16 mouse cellular contexts compared by ENCODE assay signal in genomic region chr4:31879192-31879585, GRCm38 (mm10).
DNase-seq lines count a peak whose midpoint lies in the region; ATAC-seq lines count a peak whose summit lies in the region.
"Had no signal": no experiment of that assay in that cellular context is flagged by ENCODE, and none has a peak within 500 bp of the region (broad histone marks: within the 10 kb centered on the region; RNA-seq: fewer than 3 reads in every experiment).

No protein-coding gene starts in this region.

- no peaks in the 10 kb centered on the region for H3K36me3 ChIP-seq in hindbrain, embryonic 14.5 days (replicated peaks; ENCODE audit: control insufficient read depth, insufficient read depth)
- no peaks in the 10 kb centered on the region for H3K36me3 ChIP-seq in hindbrain, embryonic 12.5 days
- no peaks in the 10 kb centered on the region for H3K36me3 ChIP-seq in forebrain, embryonic 15.5 days
- H3K36me3 ChIP-seq: embryonic facial prominence, embryonic 15.5 days; G1E; liver, embryonic 12.5 days had no signal

- H3K9ac ChIP-seq in hindbrain, embryonic 14.5 days, result no peak overlapping the region
- H3K9ac ChIP-seq in hindbrain, embryonic 12.5 days, result no peak overlapping the region
- no peak overlapping the region for H3K9ac ChIP-seq in forebrain, embryonic 15.5 days (replicated peaks)
- H3K9ac ChIP-seq: embryonic facial prominence, embryonic 15.5 days; liver, embryonic 12.5 days had no signal

- no peak for DNase-seq in frontal cortex, postnatal 10 days (ENCODE audit: low spot score in 2 of 2)
- no peak for DNase-seq in hindbrain, embryonic 14.5 days (ENCODE audit: low spot score)
- DNase-seq in A20 (ENCODE audit: low read depth, low spot score), result peak; percentile 2
- DNase-seq in frontal cortex, postnatal 36 days (ENCODE audit: low spot score in 2 of 2), result no peak
- DNase-seq: adrenal gland, postnatal 10 days; heart, adult 2 months; kidney, postnatal 25 days; right cerebral cortex, adult 18-20 months had no signal

- H3K4me2 ChIP-seq in hindbrain, embryonic 14.5 days (replicated peaks), result no peak overlapping the region; the same call in 1 of the 2 replicates
- no peak overlapping the region for H3K4me2 ChIP-seq in hindbrain, embryonic 12.5 days (replicated peaks)
- 0 out of 2 replicates have a peak overlapping the region, but pooled peaks have one; percentile 9 for H3K4me2 ChIP-seq in forebrain, embryonic 15.5 days (replicated peaks)
- H3K4me2 ChIP-seq: embryonic facial prominence, embryonic 15.5 days; liver, embryonic 12.5 days had no signal

- H3K27me3 ChIP-seq in hindbrain, embryonic 14.5 days (ENCODE audit: control insufficient read depth, insufficient read depth, low read length), result no peaks in the 10 kb centered on the region
- no peaks in the 10 kb centered on the region for H3K27me3 ChIP-seq in hindbrain, embryonic 12.5 days
- no peaks in the 10 kb centered on the region for H3K27me3 ChIP-seq in forebrain, embryonic 15.5 days
- H3K27me3 ChIP-seq: embryonic facial prominence, embryonic 15.5 days; liver, embryonic 12.5 days had no signal

- H3K27ac ChIP-seq in hindbrain, embryonic 14.5 days, result 0 out of 2 replicates have a peak overlapping the region, but pooled peaks have one; percentile 57
- H3K27ac ChIP-seq in hindbrain, embryonic 12.5 days, result no peak overlapping the region
- no peak overlapping the region for H3K27ac ChIP-seq in forebrain, embryonic 15.5 days (replicated peaks)
- H3K27ac ChIP-seq: embryonic facial prominence, embryonic 15.5 days; heart, adult 2 months; liver, embryonic 12.5 days had no signal

- no peak overlapping the region for H3K4me3 ChIP-seq in hindbrain, embryonic 14.5 days (replicated peaks; ENCODE audit: low read length)
- H3K4me3 ChIP-seq in hindbrain, embryonic 12.5 days, result no peak overlapping the region
- H3K4me3 ChIP-seq in forebrain, embryonic 15.5 days, result no peak overlapping the region
- H3K4me3 ChIP-seq: embryonic facial prominence, embryonic 15.5 days; heart, adult 2 months; liver, embryonic 12.5 days had no signal

- WGBS in hindbrain, embryonic 14.5 days, result 42% methylated on average over 5 of the region's 5 CpGs
- WGBS in hindbrain, embryonic 12.5 days, result 51% methylated on average over 5 of the region's 5 CpGs
- 27% methylated on average over 5 of the region's 5 CpGs for WGBS in forebrain, embryonic 15.5 days

- no peaks in the 10 kb centered on the region for H3K9me3 ChIP-seq in hindbrain, embryonic 14.5 days (ENCODE audit: control insufficient read depth, low read length)
- no peaks in the 10 kb centered on the region for H3K9me3 ChIP-seq in hindbrain, embryonic 12.5 days (replicated peaks)
- H3K9me3 ChIP-seq in forebrain, embryonic 15.5 days, result no peaks in the 10 kb centered on the region
- H3K9me3 ChIP-seq: embryonic facial prominence, embryonic 15.5 days; G1E; liver, embryonic 12.5 days had no signal

- H3K4me1 ChIP-seq in hindbrain, embryonic 14.5 days (replicated peaks; ENCODE audit: control insufficient read depth, insufficient read depth, low read length), result peaks cover 23% of the 10 kb centered on the region
- H3K4me1 ChIP-seq in hindbrain, embryonic 12.5 days, result peaks cover 23% of the 10 kb centered on the region
- H3K4me1 ChIP-seq in forebrain, embryonic 15.5 days, result peaks cover 38% of the 10 kb centered on the region
- H3K4me1 ChIP-seq: embryonic facial prominence, embryonic 15.5 days; liver, embryonic 12.5 days had no signal

- ATAC-seq in frontal cortex, adult (ENCODE audit: low TSS enrichment), result peak; percentile 47; the same call in 1 of the 2 replicates
- ATAC-seq in hindbrain, embryonic 14.5 days (ENCODE audit: low FRiP score), result no peak
- no peak for ATAC-seq in hindbrain, embryonic 12.5 days (ENCODE audit: low FRiP score)
- no peak for ATAC-seq in forebrain, embryonic 15.5 days (replicated peaks)
- ATAC-seq in megakaryocyte, adult 5-6 weeks (ENCODE audit: poor library complexity, severe bottlenecking), result no peak
- ATAC-seq: intestine, postnatal 0 days; liver, embryonic 12.5 days had no signal
